Mouse (Mus musculus): ENCODE results near the gene Sectm1a.
"Not testable (repeated sequence)": the region's sequence is repeated elsewhere in the genome, so short reads cannot be mapped to it uniquely, and the experiment has no call there.

Sectm1a gene

GRCm38 (mm10) chr11:121081120-121081519, at the start of gene Sectm1a:
Gene Sectm1a (minus strand): TSS chr11:121081220.
- in situ Hi-C loops (cut with MboI; ENCODE audit: unreplicated experiment in 2 of 2), result no loop called here

- in situ Hi-C loops (cut with MboI; ENCODE audit: unreplicated experiment in 2 of 2), result no loop called here
Observed at GRCm38 (mm10) chr11:121129616-121130015, 48.6 kb upstream of the Sectm1a start.

GRCm38 (mm10) chr11:121127441-121127840, 46.4 kb upstream of the Sectm1a start:
- in situ Hi-C loops (cut with MboI; ENCODE audit: unreplicated experiment in 2 of 2), result no loop called here

- in situ Hi-C loops (cut with MboI; ENCODE audit: unreplicated experiment in 2 of 2), result no loop called here
Observed at GRCm38 (mm10) chr11:121126395-121126794, 45.4 kb upstream of the Sectm1a start.

- in situ Hi-C loops (cut with MboI; ENCODE audit: unreplicated experiment in 2 of 2), result no loop called here
Observed at GRCm38 (mm10) chr11:121125522-121126172, 44.6 kb upstream of the Sectm1a start.

GRCm38 (mm10) chr11:121123438-121123837, 42.4 kb upstream of the Sectm1a start:
- in situ Hi-C loops (cut with MboI; ENCODE audit: unreplicated experiment in 2 of 2), result no loop called here

GRCm38 (mm10) chr11:121122024-121122670, 41.1 kb upstream of the Sectm1a start:
- in situ Hi-C loops (cut with MboI; ENCODE audit: unreplicated experiment in 2 of 2), result no loop called here

GRCm38 (mm10) chr11:121121151-121121550, 40.1 kb upstream of the Sectm1a start:
- in situ Hi-C loops (cut with MboI; ENCODE audit: unreplicated experiment in 2 of 2), result no loop called here

GRCm38 (mm10) chr11:121118577-121118976, 37.6 kb upstream of the Sectm1a start, which contains the start of gene Tex19.2:
Gene Tex19.2 (minus strand): TSS chr11:121118677.
- in situ Hi-C loops (cut with MboI; ENCODE audit: unreplicated experiment in 2 of 2), result no loop called here

- in situ Hi-C loops (cut with MboI; ENCODE audit: unreplicated experiment in 2 of 2), result no loop called here
Observed at GRCm38 (mm10) chr11:121118106-121118505, 37.1 kb upstream of the Sectm1a start.

GRCm38 (mm10) chr11:121112091-121112775, 31.2 kb upstream of the Sectm1a start:
- in situ Hi-C loops (cut with MboI; ENCODE audit: unreplicated experiment in 2 of 2), result no loop called here

GRCm38 (mm10) chr11:121111601-121112000, 30.6 kb upstream of the Sectm1a start:
- in situ Hi-C loops (cut with MboI; ENCODE audit: unreplicated experiment in 2 of 2), result no loop called here

- in situ Hi-C loops (cut with MboI; ENCODE audit: unreplicated experiment in 2 of 2), result no loop called here
Observed at GRCm38 (mm10) chr11:121111051-121111450, 30.0 kb upstream of the Sectm1a start.

GRCm38 (mm10) chr11:121109986-121110385, 29.0 kb upstream of the Sectm1a start:
- in situ Hi-C loops (cut with MboI; ENCODE audit: unreplicated experiment in 2 of 2), result no loop called here

- in situ Hi-C loops (cut with MboI; ENCODE audit: unreplicated experiment in 2 of 2), result no loop called here
Observed at GRCm38 (mm10) chr11:121108061-121108460, 27.0 kb upstream of the Sectm1a start.

- in situ Hi-C loops (cut with MboI; ENCODE audit: unreplicated experiment in 2 of 2), result not testable (repeated sequence)
Observed at GRCm38 (mm10) chr11:121107242-121107641, 26.2 kb upstream of the Sectm1a start.

GRCm38 (mm10) chr11:121101124-121101805, 20.2 kb upstream of the Sectm1a start:
- in situ Hi-C loops (cut with MboI; ENCODE audit: unreplicated experiment in 2 of 2), result no loop called here

GRCm38 (mm10) chr11:121100692-121101091, 19.7 kb upstream of the Sectm1a start:
- in situ Hi-C loops (cut with MboI; ENCODE audit: unreplicated experiment in 2 of 2), result no loop called here

- in situ Hi-C loops (cut with MboI; ENCODE audit: unreplicated experiment in 2 of 2), result no loop called here
Observed at GRCm38 (mm10) chr11:121099762-121100161, 18.7 kb upstream of the Sectm1a start.

GRCm38 (mm10) chr11:121092606-121093585, 11.9 kb upstream of the Sectm1a start:
- in situ Hi-C loops (cut with MboI; ENCODE audit: unreplicated experiment in 2 of 2), result no loop called here

All from v-Abl transformed pro-B cells (cell line).